Mouse (Mus musculus) testis, adult 2 months (tissue): Measurements from ENCODE around the gene Prr5l.

ENCODE experiments used
- CTCF ChIP-seq: fragments of 200-500 bp; IDR thresholded peaks from 2 replicates; pipeline ENCODE4 v1.5.1; 2012; ENCODE audit warnings: low read depth, mild to moderate bottlenecking, inconsistent platforms, low read length, moderate library complexity; ENCODE audit not compliant: control insufficient read depth, insufficient read depth, insufficient replicate concordance
- POLR2A ChIP-seq: fragments of 200-500 bp; IDR thresholded peaks from 2 replicates; pipeline ENCODE4 v1.6.1; 2012; ENCODE audit warnings: low read depth, mild to moderate bottlenecking, inconsistent platforms, low read length, moderate library complexity; ENCODE audit not compliant: control insufficient read depth

DNA sequence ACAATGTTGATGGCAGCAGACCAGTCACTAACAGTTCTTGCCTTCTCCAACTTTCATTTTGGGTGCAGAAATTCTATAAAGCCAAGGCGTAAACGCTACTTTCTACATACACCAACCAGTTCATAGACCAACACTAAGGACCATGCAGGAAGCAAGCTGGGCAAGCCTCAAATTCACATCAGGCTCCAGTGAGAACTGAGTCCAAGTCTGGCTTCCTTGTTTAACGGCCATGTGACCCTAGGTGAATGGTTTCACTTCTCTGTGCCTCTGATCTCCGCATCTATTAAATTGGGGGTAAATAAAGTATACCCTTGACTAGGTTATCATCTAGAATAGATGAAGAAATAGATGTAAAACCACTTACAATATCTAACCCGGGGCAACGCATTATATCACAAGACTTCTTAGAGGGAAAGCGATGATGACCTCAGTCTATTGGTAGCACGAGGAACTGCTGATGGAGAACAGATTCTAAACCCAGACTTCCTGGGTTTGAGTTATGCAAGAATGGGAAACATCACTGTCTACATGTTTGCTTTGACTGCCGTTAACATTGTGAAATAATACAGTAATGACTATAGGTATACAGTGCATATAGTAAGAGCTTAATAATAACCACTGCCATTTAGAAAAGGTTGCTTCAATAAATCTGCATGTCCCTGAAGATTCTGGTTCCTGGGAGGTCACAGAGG is 1.2 kb downstream of the Prr5l start:
- TF ChIP-seq CTCF (no peak), POLR2A (no peak)
